ENCODE assay signal across 8 mouse cellular contexts in the genomic region with DNA sequence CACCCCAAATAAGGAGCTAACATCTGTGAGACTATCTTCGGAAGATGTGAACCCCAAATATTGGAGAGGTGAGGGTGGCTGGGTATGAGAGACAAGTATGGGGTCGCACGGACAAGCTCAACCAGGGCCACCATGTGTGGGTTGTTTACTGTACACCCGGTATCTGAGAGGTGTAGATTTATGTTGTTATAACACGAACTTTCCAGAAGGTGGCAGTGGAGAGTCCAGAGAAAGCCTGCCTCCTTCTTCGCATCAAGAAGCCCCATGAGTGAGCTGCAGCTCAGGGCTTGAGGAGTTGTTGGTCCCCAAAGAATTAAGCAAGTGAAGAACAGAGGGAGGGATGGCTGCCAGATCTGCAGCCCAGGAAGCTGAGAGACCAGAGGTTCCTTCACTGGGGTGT.
DNase-seq lines count a peak whose midpoint lies in the region; ATAC-seq and TF ChIP-seq lines count a peak whose summit lies in the region.

No protein-coding gene starts in this region.

- no peak overlapping the region for H3K4me3 ChIP-seq in heart, embryonic 11.5 days (ENCODE audit: low read depth, low read length)
- no peak overlapping the region for H3K4me3 ChIP-seq in E14TG2a.4 (replicated peaks; ENCODE audit: low read length)

- H3K4me2 ChIP-seq in heart, embryonic 11.5 days, result no peak overlapping the region

- no peak overlapping the region for H3K27ac ChIP-seq in heart, embryonic 11.5 days (ENCODE audit: low read depth, low read length)

- WGBS in heart, embryonic 11.5 days (ENCODE audit: insufficient replicate concordance), result 25% methylated on average over 6 of the region's 6 CpGs

- ATAC-seq in heart, embryonic 11.5 days (replicated peaks; ENCODE audit: insufficient number of reproducible peaks, low FRiP score, low TSS enrichment), result no peak

- no peaks in the 10 kb centered on the region for H3K27me3 ChIP-seq in heart, embryonic 11.5 days (ENCODE audit: control insufficient read depth, insufficient read depth, low read length)
- H3K27me3 ChIP-seq in E14TG2a.4 (ENCODE audit: insufficient read depth, low read length), result no peaks in the 10 kb centered on the region; the same call in 1 of the 2 replicates

- intact Hi-C loops in heart, postnatal 14 days (cut with DNase I), result loop anchor here (5.0 to 10.0 kb wide), 3 partner anchors 181 to 528 kb away; a partner anchor contains a TSS

- no peaks in the 10 kb centered on the region for H3K36me3 ChIP-seq in heart, embryonic 11.5 days (ENCODE audit: control insufficient read depth, insufficient read depth, low read length)
- H3K36me3 ChIP-seq in E14TG2a.4 (ENCODE audit: insufficient read depth, low read length), result no peaks in the 10 kb centered on the region

- TF ChIP-seq CTCF in E14TG2a.4 (conservative IDR thresholded peaks at IDR 0.05; ENCODE audit: low read length), result peak; percentile 51

- H3K9me3 ChIP-seq in heart, embryonic 11.5 days (replicated peaks; ENCODE audit: control insufficient read depth, low read length), result peaks cover 4% of the 10 kb centered on the region
- peaks cover 13% of the 10 kb centered on the region for H3K9me3 ChIP-seq in E14TG2a.4 (ENCODE audit: low read length)

- peak; percentile 9 to 45 for DNase-seq in heart, postnatal 14 days
- DNase-seq in cerebellum, adult 11 months, result peak; percentile 60
- DNase-seq in forelimb bud, embryonic 11.5 days (ENCODE audit: low read depth, low spot score), result peak; percentile 74
- peak; percentile 32 to 58 for DNase-seq in layer of hippocampus, postnatal 10 days (ENCODE audit: low spot score in 2 of 2)
- peak; percentile 77 for DNase-seq in retina, postnatal 1 day
- no peak for DNase-seq in MN1 (ENCODE audit: low spot score)

- H3K9ac ChIP-seq in heart, embryonic 11.5 days (ENCODE audit: low read depth, low read length), result no peak overlapping the region

- no peaks in the 10 kb centered on the region for H3K4me1 ChIP-seq in heart, embryonic 11.5 days (ENCODE audit: control insufficient read depth, insufficient read depth, low read length)
- H3K4me1 ChIP-seq in E14TG2a.4 (replicated peaks; ENCODE audit: low read depth, low read length), result no peaks in the 10 kb centered on the region
